Mouse (Mus musculus): ENCODE data around the gene Cldnd1. TPM values are rescaled to one million over a fixed set of nuclear protein-coding genes. Genes with fewer than 3 reads are reported as not detected.
A peak's percentile ranks its signal among the peaks of the same experiment; 100 is the strongest.

The Cldnd1 gene
- total RNA-seq, 2 experiments from 2014 or later = 6.2 to 8.6 TPM

GRCm38 (mm10) chr16:58707276-58707905, 20.3 kb upstream of the Cldnd1 start:
- ATAC-seq (replicated peaks; ENCODE audit: low FRiP score, poor library complexity, severe bottlenecking) = no peak

- no peak for ATAC-seq (replicated peaks; ENCODE audit: low FRiP score, poor library complexity, severe bottlenecking)
These were observed 18.9 kb upstream of the Cldnd1 start for GRCm38 (mm10) chr16:58708601-58709475.

- no peak for ATAC-seq (replicated peaks; ENCODE audit: low FRiP score, poor library complexity, severe bottlenecking)
These were observed 18.2 kb upstream of the Cldnd1 start for GRCm38 (mm10) chr16:58709536-58709935.

- no peak for ATAC-seq (replicated peaks; ENCODE audit: low FRiP score, poor library complexity, severe bottlenecking)
These were observed 15.5 kb upstream of the Cldnd1 start for GRCm38 (mm10) chr16:58712221-58712620.

- no peak for ATAC-seq (replicated peaks; ENCODE audit: low FRiP score, poor library complexity, severe bottlenecking)
These were observed 14.6 kb upstream of the Cldnd1 start for GRCm38 (mm10) chr16:58713128-58713527.

- ATAC-seq (replicated peaks; ENCODE audit: low FRiP score, poor library complexity, severe bottlenecking) = no peak
These were observed 12.7 kb upstream of the Cldnd1 start for GRCm38 (mm10) chr16:58715018-58715417.

- ATAC-seq (replicated peaks; ENCODE audit: low FRiP score, poor library complexity, severe bottlenecking) = no peak
These were observed 9.0 kb upstream of the Cldnd1 start, which contains the start of gene Gpr15 for GRCm38 (mm10) chr16:58718666-58719120. TSS of gene Gpr15 (minus strand) at chr16:58719070.

GRCm38 (mm10) chr16:58722292-58722691, 5.4 kb upstream of the Cldnd1 start:
- ATAC-seq (replicated peaks; ENCODE audit: low FRiP score, poor library complexity, severe bottlenecking) = no peak

- no peak for ATAC-seq (replicated peaks; ENCODE audit: low FRiP score, poor library complexity, severe bottlenecking)
These were observed 832 bp upstream of the Cldnd1 start for GRCm38 (mm10) chr16:58726680-58727476.

GRCm38 (mm10) chr16:58728176-58728671, 514 bp downstream of the Cldnd1 start:
- ATAC-seq (replicated peaks; ENCODE audit: low FRiP score, poor library complexity, severe bottlenecking) = peak; percentile 59

GRCm38 (mm10) chr16:58738205-58738604, 10.5 kb downstream of the Cldnd1 start:
- ATAC-seq (replicated peaks; ENCODE audit: low FRiP score, poor library complexity, severe bottlenecking) = no peak

- peak; percentile 76; the same call in 1 of the 2 replicates for ATAC-seq (replicated peaks; ENCODE audit: low FRiP score, poor library complexity, severe bottlenecking)
These were observed 11.1 kb downstream of the Cldnd1 start for GRCm38 (mm10) chr16:58738800-58739199.

GRCm38 (mm10) chr16:58740751-58741150, 13.0 kb downstream of the Cldnd1 start:
- ATAC-seq (replicated peaks; ENCODE audit: low FRiP score, poor library complexity, severe bottlenecking) = no peak

GRCm38 (mm10) chr16:58746715-58747114, 19.0 kb downstream of the Cldnd1 start:
- ATAC-seq (replicated peaks; ENCODE audit: low FRiP score, poor library complexity, severe bottlenecking) = no peak

- 0 out of 2 replicates have a peak, but pooled peaks have one; percentile 46 for ATAC-seq (replicated peaks; ENCODE audit: low FRiP score, poor library complexity, severe bottlenecking)
These were observed 23.6 kb downstream of the Cldnd1 start for GRCm38 (mm10) chr16:58751314-58751713.

- no peak for ATAC-seq (replicated peaks; ENCODE audit: low FRiP score, poor library complexity, severe bottlenecking)
These were observed 28.5 kb downstream of the Cldnd1 start for GRCm38 (mm10) chr16:58756191-58756590.

- ATAC-seq (replicated peaks; ENCODE audit: low FRiP score, poor library complexity, severe bottlenecking) = no peak
These were observed 35.4 kb downstream of the Cldnd1 start, which contains the start of gene Olfr172 for GRCm38 (mm10) chr16:58763076-58763475. TSS of gene Olfr172 (minus strand) at chr16:58763176.
